Mouse (Mus musculus) adrenal gland, postnatal 4 days (tissue): Measurements from ENCODE around the gene Nefh. TPM values are rescaled to one million over a fixed set of nuclear protein-coding genes. Genes with fewer than 3 reads are reported as not detected.

Experiments
- DNase-seq, 2 experiments: peaks; one replicate each; pipeline ENCODE4 v3.0.0; 2021 to 2022; ENCODE audit warnings: low spot score in 2 of 2, mixed read lengths in 2 of 2
- long read RNA-seq, 2 experiments: library from polyadenylated mRNA; stranded (forward); transcript quantifications; one replicate each; pipeline ENCODE4 v2.0.0; 2021
- total RNA-seq, 2 experiments: library from RNA; stranded (reverse); gene quantifications; 2 replicates each; pipeline ENCODE4 v1.2.3; 2021

The Nefh gene
- total RNA-seq: 1 to 10 TPM; 3.0 to 3.9 TPM
- long read RNA-seq, experiment 1: 0 reads
- long read RNA-seq, experiment 2, transcript Nefh-201 (4 exons, 3,994 nt): major isoform, 12 of 13 reads
- long read RNA-seq, experiment 2, partial matches to known transcripts: 1 of 13 reads
- long read RNA-seq, experiment 2, other reads (novel, unspliced or antisense): 0 of 13 reads

DNA sequence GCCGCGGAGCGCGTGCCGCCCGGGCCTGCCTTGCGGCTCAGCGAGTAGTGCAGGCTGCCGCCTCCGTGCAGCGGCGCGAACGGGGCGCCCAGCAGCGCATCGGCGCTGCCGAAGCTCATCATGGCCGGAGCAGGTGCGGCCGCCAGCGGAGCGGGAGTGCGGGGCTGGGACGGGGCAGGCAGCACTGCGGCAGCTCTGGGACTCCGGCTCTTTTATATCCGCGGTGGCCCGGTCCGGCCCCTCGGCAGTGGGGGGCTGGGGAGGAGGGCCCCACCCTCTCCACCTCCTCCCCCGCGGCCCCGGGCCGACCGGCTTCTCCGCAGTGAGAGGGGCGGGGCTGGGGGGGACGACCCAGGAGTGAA lies at the start of gene Nefh:
Gene Nefh, minus strand, starts transcription at position 252 of the 362 bp plus-strand sequence.
- no peak for DNase-seq

- no peak for DNase-seq
These were observed 48.8 kb upstream of the Nefh start for GRCm38 (mm10) chr11:4996621-4997199.

- no peak for DNase-seq
These were observed 47.8 kb upstream of the Nefh start for GRCm38 (mm10) chr11:4995676-4996075.

GRCm38 (mm10) chr11:4992471-4992870 lies 44.6 kb upstream of the Nefh start:
- no peak for DNase-seq

DNA sequence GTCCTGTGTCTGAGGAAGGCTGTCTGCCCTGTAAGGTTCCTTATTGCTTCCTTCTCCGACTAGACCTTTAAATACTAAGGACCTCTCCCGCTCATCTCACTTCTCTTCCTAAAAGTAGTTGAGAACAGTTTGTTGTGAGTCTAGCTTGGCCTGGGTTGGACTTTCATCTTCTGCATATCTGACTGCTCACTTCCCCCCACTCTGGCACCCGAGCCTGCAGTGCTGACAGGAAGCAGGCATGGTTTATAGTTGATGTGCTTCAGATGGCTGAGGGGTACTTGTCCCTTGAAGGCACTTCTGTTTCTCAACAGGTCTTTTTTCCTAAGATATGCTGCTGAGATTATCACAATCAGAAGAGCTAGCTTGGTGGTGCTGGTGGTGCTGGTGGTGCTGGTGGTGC lies 41.3 kb upstream of the Nefh start:
- no peak for DNase-seq

GRCm38 (mm10) chr11:4987487-4987852 lies 39.6 kb upstream of the Nefh start:
- DNase-seq: no peak

DNA sequence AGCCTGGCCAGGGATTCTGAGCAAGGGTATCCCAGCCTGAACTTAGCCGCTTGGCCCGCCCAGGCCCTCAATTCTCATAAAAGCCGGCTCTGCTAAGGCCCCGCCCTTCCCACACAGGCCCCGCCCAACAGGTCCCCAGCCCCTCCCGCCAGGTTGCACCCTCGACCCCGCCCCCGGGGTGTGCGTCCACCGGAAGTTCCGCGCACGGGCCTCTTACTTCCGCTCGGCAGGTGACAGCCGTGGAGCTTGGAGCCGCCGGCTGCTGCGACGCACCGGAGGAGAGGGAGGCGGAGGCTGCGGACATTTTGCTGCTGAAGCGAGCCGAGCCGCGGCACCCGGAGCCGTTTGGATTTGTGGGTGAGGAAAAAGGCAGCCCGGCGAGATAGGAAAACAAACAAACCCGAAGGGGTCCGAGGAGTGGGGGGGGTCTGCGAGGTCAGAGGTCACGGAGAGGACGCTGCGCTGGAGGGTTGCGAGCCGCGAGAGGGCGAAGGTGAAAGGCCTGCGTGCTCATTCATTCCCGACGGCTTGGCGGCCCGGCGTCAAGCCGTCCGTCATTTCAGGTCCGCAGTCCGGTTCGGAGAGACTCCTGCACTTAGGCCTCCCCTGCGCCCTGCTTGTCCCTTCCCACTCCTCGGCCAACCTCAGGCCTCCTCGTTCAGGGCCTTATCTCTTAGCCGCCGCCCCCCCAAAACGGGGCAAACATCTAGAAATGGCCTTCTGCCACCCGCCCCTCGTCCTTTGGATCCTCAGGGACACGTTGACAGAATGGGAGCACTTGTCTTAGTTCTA lies 39.0 kb upstream of the Nefh start, which contains the start of gene Ap1b1:
Gene Ap1b1, plus strand, starts transcription at position 130 of the 792 bp plus-strand sequence.
- DNase-seq: peak; percentile 84 to 90

DNA sequence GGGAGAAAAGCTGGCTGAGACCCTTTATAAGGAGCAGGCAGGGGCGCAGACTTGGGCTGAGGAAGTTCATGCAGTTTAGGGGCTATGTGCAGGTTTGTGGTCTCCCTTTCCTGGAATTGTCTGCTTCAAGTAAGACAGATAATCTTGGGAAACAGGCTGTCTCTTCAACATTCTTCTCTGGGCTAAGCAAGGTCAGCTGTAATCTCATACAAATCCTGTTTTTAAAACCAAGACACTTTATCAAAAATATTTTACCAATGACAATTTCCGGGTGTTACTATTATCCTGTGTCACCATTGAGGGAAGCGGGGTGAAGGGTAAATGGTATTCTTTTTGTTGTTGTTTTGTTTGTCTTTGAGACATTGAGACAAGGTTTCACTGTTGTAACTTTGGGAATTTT lies 36.9 kb upstream of the Nefh start:
- no peak for DNase-seq

GRCm38 (mm10) chr11:4984249-4984648 lies 36.4 kb upstream of the Nefh start:
- DNase-seq: no peak

DNA sequence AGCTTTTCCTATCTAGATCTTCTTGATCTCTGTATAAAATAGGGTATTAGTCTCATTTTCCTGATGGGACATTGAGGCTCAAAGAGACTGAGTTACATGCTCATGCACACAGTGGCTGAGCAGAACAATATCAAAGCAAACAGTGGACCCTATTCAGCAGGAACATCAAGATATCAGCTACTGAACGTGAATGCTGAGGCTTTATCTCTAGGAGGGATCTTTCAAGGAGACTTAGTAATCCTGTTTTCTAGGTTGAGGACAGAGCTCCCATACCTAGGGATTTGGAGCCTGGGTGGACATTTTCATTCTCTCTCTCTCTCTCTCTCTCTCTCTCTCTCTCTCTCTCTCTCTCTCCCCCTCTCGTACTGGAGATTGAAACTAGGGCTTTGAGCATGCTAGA lies 35.7 kb upstream of the Nefh start:
- DNase-seq: no peak

DNA sequence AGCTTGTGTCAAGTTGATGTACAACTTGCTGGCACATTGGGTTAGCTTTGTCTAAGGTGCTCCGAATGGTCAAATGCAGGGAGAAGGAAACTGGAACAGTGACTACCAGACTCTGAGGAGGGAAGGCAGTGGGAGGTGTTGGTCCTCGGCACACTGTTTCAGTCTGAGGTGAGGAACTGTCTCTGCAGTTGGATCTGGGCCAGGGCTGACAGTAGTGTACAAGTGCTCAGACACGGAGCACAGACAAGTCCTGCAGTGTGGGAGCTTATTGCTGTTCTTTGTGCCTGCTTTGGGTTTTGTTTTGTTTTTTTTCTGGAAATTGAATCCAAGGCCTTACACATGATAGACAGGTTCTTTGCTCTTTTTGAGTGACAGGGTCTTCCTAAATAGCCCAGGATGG lies 35.1 kb upstream of the Nefh start:
- no peak for DNase-seq

DNA sequence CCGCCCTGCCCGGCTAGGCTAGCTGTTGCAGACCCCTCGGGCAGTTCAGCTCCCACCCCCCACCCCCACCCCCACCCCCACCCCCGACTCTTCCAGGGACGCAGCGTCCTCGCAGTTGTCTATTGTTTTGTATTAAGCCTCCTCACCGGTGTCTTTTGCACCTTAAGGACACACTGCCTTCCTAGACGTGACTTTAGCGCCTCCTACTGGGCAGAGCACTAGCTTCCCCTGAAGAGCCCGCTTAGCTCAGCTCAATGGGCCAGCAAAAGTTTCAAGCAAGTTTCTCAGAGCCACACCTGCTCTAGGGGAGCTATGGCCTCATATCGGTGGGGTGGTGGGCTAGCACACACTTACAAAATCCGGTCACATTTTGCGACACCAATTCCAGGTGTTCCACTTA lies 27.8 kb upstream of the Nefh start:
- peak; percentile 46 to 56 for DNase-seq

- DNase-seq: no peak
These were observed 26.7 kb upstream of the Nefh start for GRCm38 (mm10) chr11:4974376-4975122.

- DNase-seq: no peak
These were observed 26.0 kb upstream of the Nefh start for GRCm38 (mm10) chr11:4973871-4974256.

GRCm38 (mm10) chr11:4972967-4973870 lies 25.4 kb upstream of the Nefh start:
- peak in 1 of 2 experiments; percentile 39 for DNase-seq

DNA sequence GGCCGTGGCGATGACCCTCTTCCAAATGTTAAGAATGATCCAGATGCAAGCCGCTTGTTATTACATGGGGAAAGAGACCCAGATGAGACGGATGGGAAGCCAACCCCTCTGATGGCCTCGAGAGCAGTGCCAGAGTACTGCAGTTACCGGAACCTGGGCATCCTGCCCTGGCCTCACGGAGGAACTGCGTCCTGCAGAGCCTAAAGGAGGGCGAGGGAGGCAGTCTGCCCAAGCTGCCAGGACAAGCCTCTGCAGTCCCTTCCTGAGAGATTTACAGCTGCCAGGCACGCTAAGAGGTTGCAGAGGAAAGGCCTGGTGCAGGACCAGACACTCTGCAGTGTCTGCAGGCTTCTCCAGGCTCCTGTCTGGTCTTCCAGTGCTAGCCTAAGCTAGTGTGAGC lies 20.5 kb upstream of the Nefh start:
- DNase-seq: no peak

GRCm38 (mm10) chr11:4967549-4967948 lies 19.7 kb upstream of the Nefh start:
- no peak for DNase-seq

- DNase-seq: no peak
These were observed 19.0 kb upstream of the Nefh start for GRCm38 (mm10) chr11:4966888-4967287.

- DNase-seq: no peak
These were observed 18.5 kb upstream of the Nefh start for GRCm38 (mm10) chr11:4966325-4966724.

DNA sequence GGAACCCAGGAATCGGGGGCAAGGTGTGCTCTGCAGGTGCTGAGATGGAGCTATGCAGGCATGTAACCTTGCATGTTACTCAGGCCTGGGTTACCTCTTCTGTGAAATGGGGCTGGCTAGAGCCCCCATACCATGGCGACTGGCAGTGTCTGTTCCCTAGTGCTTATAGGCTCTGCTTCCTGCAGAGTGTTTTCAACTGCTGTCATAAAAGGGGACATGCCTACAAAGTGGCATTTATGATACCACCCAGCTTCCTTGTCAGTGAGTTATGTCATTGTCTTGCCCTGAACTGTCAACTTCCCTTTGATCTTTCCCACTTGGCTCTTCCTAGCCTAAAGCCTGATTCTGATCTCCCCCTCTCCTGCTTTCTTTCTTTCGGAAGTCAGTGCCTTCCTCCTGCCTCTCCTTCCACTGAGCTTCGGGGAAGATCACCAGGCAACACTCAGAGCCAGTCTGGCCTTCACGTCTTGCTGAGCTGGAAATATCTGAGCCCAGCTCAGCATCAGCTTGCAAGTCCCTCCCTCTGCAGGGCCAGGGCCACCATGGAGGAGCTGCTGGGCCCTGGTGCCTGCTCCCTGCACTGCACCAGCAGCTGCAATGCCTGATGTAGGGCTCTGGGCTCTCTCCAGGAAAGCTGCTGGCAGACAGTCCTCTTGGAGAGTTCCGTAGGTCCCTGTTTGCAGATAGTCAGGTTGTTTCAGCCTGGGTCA lies 15.4 kb upstream of the Nefh start:
- no peak for DNase-seq
